Mouse (Mus musculus): ENCODE data around the gene Atp5f1. TPM values are rescaled to one million over a fixed set of nuclear protein-coding genes. Genes with fewer than 3 reads are reported as not detected.

The Atp5f1 gene
- total RNA-seq, 2 experiments from 2014 or later: 295 to 299 TPM

DNA sequence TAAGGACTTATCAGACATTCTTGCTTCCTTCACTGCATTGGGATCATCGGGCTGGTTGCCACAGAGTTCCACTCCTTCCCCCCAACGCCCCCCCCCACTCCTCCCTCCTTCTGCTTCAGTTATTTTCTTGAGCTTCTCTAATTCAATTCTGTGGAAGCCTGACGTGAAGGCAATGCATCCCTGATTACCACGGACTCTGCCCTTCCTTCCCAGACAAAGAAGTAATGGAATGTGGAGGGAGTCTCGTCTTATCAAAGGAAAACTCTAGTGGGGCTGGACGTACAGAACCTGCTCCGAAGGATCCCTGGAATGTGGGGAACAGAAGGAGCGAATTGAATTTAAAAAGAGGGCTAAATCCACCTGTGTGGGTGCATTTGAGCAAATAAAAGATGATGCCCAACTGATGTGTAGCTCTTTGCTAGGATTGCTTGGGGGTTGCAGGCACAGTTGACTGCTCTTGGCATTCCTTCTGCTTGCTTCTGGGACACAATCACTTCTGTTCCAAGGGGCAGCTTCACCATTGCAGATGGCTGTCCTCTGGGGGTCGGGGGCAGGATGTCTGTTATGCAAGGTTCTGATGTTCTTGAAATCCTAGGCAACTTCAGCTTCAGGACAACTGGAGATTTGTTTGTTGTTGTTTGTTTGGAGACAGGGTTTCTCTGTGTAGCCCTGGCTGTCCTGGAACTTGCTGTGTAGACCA, 51.8 kb downstream of the Atp5f1 start:
- intact Hi-C loops (cut with DNase I): no loop called here
- DNase-seq (ENCODE audit: low spot score in 2 of 2): no peak

DNA sequence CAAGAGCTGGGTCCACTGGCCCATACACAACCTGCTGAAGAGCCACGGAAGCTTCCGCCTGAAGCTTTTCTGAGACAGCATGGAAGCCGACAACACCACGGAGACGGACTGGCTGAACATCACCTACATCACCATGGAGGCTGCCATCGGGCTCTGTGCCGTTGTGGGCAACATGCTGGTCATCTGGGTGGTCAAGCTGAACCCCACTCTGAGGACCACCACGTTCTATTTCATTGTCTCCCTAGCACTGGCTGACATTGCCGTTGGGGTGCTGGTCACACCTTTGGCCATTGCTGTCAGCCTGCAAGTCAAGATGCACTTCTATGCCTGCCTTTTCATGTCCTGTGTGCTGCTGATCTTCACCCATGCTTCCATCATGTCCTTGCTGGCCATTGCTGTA, 55.2 kb downstream of the Atp5f1 start:
- DNase-seq (ENCODE audit: low spot score in 2 of 2): no peak
- intact Hi-C loops (cut with DNase I): loop anchor here (5.0 kb wide), 1 partner anchor 232 kb away; no protein-coding TSS in a partner anchor

DNA sequence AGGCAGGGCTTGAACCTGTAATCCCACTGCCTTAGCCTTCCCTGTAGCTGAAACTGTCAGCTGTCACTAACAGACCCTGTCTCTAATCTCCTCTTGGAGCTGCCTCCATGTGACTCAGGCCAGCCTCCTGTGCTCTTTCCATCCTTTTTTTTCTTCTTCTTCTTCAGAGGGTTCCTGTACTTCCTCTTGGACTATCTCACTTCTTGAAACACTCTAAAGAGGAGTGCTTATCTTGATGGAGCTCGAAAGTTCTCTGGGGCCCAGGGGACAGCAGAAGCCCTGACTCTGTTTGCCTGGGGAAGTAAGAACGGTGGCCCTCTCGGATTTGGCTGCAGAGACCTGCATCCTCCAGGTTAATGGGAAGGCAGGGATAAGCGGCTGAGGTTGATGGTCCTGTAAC, 55.7 kb downstream of the Atp5f1 start:
- no peak for DNase-seq (ENCODE audit: low spot score in 2 of 2)
- intact Hi-C loops (cut with DNase I): loop anchor here (5.0 kb wide), 1 partner anchor 232 kb away; no protein-coding TSS in a partner anchor

DNA sequence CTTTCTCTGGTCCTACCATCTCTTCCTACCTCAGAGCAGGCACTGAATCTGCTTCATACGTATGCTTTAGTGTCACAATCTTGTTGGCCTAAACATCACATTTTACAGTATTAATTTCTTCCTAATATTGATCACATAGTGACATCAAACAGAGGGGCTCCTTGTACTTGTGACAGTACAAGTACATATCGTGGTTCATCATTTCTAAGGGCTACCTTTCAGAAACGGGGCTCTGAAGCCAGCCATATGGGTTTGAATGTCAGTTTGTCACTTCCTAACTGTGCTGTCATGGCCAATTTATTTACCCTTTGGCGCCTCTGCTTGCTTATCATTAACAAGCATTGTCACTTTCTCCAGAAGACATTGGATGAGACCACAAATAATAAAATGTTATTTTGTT, 58.4 kb downstream of the Atp5f1 start:
- no peak for DNase-seq (ENCODE audit: low spot score in 2 of 2)
- intact Hi-C loops (cut with DNase I): loop anchor here (5.0 kb wide), 1 partner anchor 229 kb away; no protein-coding TSS in a partner anchor

- intact Hi-C loops (cut with DNase I): loop anchor here (5.0 kb wide), 1 partner anchor 228 kb away; no protein-coding TSS in a partner anchor
- DNase-seq (ENCODE audit: low spot score in 2 of 2): no peak
These were observed 59.2 kb downstream of the Atp5f1 start for GRCm38 (mm10) chr3:105900716-105901115.

GRCm38 (mm10) chr3:105900266-105900665, 59.6 kb downstream of the Atp5f1 start:
- intact Hi-C loops (cut with DNase I): loop anchor here (5.0 kb wide), 1 partner anchor 228 kb away; no protein-coding TSS in a partner anchor
- no peak for DNase-seq (ENCODE audit: low spot score in 2 of 2)

- peak; percentile 84 to 86 for DNase-seq (ENCODE audit: low spot score in 2 of 2)
- intact Hi-C loops (cut with DNase I): loop anchor here (5.0 to 10.0 kb wide), 4 partner anchors 95 to 227 kb away; partner anchors contain the start of genes Ddx20 and Rap1a
These were observed 60.3 kb downstream of the Atp5f1 start for GRCm38 (mm10) chr3:105899394-105900147.

GRCm38 (mm10) chr3:105898861-105899260, 61.0 kb downstream of the Atp5f1 start:
- no peak for DNase-seq (ENCODE audit: low spot score in 2 of 2)
- intact Hi-C loops (cut with DNase I): loop anchor here (5.0 to 10.0 kb wide), 3 partner anchors 94 to 212 kb away; partner anchors contain the start of genes Ddx20 and Rap1a

DNA sequence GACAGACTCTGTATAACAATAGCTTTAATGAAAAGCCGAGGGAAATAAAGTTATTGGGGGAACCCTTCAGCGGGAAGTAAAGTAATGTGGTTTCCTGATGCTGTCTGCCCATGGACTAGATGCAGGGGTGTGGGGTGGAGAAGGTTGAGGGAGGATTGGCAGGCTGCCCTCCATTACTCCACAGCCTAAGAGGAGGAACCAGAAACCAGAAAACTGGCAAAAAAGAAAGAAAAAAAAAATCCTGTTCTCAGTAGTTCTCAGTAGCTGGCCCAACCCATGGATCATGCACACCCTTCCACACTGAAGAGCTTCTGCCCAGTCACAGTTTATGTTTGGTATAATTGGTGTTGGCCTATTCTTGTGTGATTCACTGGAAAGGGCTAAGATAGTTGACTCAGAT, 61.6 kb downstream of the Atp5f1 start:
- intact Hi-C loops (cut with DNase I): loop anchor here (5.0 to 10.0 kb wide), 3 partner anchors 94 to 211 kb away; partner anchors contain the start of genes Ddx20 and Rap1a
- DNase-seq (ENCODE audit: low spot score in 2 of 2): peak in 1 of 2 experiments; percentile 45

DNA sequence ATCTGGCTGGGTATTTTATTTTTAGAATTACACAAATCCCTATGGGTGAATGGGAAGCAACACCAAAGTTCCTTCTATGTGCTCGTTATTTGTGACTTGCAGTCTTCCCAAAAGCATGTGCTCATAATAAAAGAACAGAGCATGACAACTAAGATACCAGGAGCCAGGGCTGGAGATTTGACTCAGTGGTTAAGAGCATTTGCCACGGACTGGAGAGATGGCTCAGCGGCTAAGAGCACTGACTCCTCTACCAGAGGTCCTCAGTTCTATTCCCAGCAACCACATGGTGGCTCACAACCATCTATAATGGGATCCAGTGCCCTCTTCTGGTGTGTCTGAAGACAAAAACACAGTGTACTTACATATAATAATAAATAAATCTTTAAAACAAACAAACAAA, 63.1 kb downstream of the Atp5f1 start:
- no peak for DNase-seq (ENCODE audit: low spot score in 2 of 2)
- intact Hi-C loops (cut with DNase I): loop anchor here (5.0 to 10.0 kb wide), 3 partner anchors 92 to 210 kb away; partner anchors contain the start of genes Ddx20 and Rap1a

DNA sequence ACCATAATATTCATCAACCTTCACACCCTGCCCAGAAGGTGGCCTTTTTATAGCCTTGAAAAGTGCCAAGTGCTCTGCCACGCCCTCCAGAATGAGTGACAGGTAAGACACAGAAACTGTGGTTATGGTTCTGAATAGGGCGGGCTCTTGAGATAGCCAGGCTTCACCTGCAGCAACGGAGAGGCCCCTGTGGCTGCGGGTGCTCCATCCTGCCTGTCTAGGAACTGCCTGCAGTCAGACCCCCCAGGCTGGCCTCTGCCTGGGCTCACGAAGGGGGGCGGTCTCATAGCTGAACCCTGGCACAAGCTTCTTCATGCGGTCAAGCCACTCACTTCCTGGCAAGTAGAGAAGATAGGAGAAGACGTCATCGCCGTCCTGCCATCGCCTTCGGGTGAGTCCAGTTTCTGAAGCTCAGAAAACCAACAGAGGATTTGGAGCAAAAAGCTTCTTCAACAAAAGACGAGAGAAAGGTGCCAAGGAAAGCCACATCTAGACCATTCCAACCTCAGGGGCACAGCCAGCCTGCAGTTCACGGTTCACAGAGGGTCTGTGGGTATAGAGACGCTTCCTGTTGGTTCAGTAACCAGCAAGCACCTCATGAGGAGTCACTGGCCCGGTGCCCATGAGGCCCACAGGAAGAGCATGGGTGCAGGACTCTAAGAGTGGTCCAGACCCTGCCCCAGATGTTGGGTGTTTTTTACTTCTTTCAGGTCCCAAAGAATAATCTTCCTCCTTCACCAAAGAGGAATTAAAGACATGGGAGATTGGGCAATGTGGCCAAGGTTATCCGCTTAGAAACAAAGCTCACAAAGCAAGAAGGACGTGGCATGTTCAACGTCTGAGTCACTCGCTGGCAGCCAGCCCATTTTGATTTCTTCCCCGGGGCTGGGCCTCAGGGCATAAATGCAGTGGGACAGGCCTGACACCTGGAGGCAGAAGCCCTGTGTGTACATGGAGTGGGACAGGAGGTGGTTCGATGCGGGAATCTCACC, 65.0 kb downstream of the Atp5f1 start:
- peak; percentile 69 to 76 for DNase-seq (ENCODE audit: low spot score in 2 of 2)
- intact Hi-C loops (cut with DNase I): loop anchor here (5.0 to 10.0 kb wide), 3 partner anchors 90 to 208 kb away; partner anchors contain the start of genes Ddx20 and Rap1a

DNA sequence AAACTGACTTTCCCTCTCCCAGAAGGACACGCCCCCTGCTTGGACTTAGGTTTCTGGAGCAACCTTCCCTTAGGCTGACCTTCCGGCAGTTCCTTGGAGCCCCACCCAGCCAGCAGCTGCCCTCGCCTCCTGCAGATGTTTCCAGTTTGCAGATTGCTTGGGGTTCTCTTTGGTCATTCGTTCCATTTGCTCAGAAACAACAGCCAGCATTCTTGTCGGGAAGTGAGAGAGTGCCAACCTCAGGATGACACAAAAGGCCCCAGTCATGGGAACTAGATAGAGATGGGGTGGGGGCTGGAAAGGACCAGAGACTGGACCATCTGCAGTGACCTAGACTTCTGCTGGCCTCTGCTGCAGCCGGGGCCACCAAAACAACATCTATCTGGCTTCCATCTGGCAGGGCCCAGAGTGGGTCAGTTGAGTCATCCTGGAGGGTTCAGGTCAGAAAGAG, 65.9 kb downstream of the Atp5f1 start:
- intact Hi-C loops (cut with DNase I): loop anchor here (10.0 kb wide), 1 partner anchor 89 kb away; the partner anchor contains the start of gene Rap1a
- DNase-seq (ENCODE audit: low spot score in 2 of 2): no peak

Other genes starting within 250 kb of the Atp5f1 start
- gene Rap1a, start 158.8 kb downstream of the Atp5f1 start, total RNA-seq (2021): 10 to 100 TPM; 76.5 to 84.1 TPM
- gene Adora3, start 89.2 kb downstream of the Atp5f1 start, total RNA-seq (2021): under 1 TPM; 0.74 to 0.83 TPM
- under 1 TPM in 1 of 2 experiments, not detected in 1; 0.35 TPM for gene Tmigd3, start 89.2 kb downstream of the Atp5f1 start, total RNA-seq (2021)
- gene I830077J02Rik, start 27.4 kb downstream of the Atp5f1 start, total RNA-seq (2021): 1 to 10 TPM in 1 of 2 experiments, under 1 TPM in 1; 0.95 to 1.6 TPM
- 10 to 100 TPM; 54.6 to 61.6 TPM for gene Wdr77, start 730 bp downstream of the Atp5f1 start, total RNA-seq (2021)
- gene Ovgp1, start 13.6 kb upstream of the Atp5f1 start, total RNA-seq (2021): 1 to 10 TPM; 1.3 to 1.6 TPM
- under 1 TPM in 1 of 2 experiments, not detected in 1; 0.38 TPM for gene Pifo, start 54.5 kb upstream of the Atp5f1 start, total RNA-seq (2021)
- not detected for gene Chil5, start 72.7 kb upstream of the Atp5f1 start, total RNA-seq (2021)
- gene Chia1, start 153.1 kb upstream of the Atp5f1 start, total RNA-seq (2021): 1 to 10 TPM; 1.9 to 2.1 TPM
- not detected for gene Chil3, start 207.5 kb upstream of the Atp5f1 start, total RNA-seq (2021)